Mouse (Mus musculus) gastrocnemius, adult 2 months (tissue): Measurements from ENCODE around the gene Bmp2. TPM values are rescaled to one million over a fixed set of nuclear protein-coding genes. Genes with fewer than 3 reads are reported as not detected.
A peak's percentile ranks its signal among the peaks of the same experiment; 100 is the strongest.

Experiments used
- DNase-seq: peaks from one replicate; pipeline ENCODE4 v3.0.0; 2022
- H3K27ac ChIP-seq: fragments of 200-600 bp; 2 replicates; pipeline ENCODE4 v1.8.1; 2022; ENCODE audit warnings: mild to moderate bottlenecking
- H3K4me3 ChIP-seq: fragments of 200-600 bp; 2 replicates; pipeline ENCODE4 v1.8.1; 2022; ENCODE audit warnings: mild to moderate bottlenecking, moderate library complexity
- CTCF ChIP-seq: fragments of 200-600 bp; IDR thresholded peaks from 2 replicates; pipeline ENCODE4 v1.8.1; 2022; ENCODE audit warnings: antibody characterized with exemption, mild to moderate bottlenecking, moderate library complexity
- intact Hi-C: fragments of 180-260 bp; cut with DNase I; formaldehyde crosslinking; loops from one replicate; pipeline ENCODE4 v1.15.1; 2025
- microRNA-seq: library from miRNA; unstranded; fragments of <30 nt; microRNA quantifications from one replicate; pipeline ENCODE4 v1.2.0, GENCODE M21; 2021
- total RNA-seq, 2 experiments: library from RNA; stranded (reverse); gene quantifications; 2 replicates each; pipeline ENCODE4 v1.2.3; 2021

The Bmp2 gene
- total RNA-seq, 2 experiments from 2014 or later: 1.1 to 2.9 TPM

DNA sequence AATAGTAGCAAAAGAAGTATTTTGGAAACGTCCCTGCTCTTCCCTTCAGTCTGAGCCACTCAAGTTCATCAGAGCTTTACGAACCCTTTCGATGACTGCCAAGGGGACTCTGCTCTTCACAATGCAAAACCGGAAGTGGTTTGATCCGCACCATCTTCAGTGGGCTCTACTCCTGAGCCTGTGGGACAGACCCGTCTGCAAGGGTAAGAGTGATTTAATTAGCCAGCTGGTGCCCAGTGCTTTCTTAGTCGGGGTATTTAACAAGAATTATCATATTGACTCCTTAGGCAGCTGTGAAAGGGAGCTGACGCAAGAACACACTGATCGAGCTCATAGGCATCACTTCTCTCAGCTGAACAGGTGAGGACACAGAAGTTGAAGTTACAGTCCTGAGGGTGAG, 16.5 kb upstream of the Bmp2 start:
- intact Hi-C loops: no loop called here
- no peak for TF ChIP-seq CTCF
- Histone ChIP-seq H3K4me3 (no peak overlapping the region), H3K27ac (no peak overlapping the region)
- DNase-seq: no peak

DNA sequence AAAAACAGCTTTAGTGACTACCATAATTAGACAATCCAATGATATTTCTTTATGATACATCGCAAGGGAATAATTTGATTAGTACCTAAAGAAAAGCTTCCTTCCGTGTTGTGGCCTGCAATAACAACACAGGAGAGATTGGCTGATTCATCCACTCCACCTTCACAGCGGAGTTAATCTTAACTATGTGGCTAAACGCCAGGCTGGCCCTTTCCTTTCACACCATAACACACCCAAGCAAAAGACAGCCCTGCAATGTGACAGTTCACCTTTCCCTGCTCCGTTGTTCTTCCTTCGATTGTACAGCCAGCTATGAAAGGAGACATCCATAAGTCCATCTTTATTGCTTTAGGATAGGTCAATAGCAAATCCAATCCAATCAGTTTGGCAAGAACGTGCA, 15.1 kb upstream of the Bmp2 start:
- no peak for TF ChIP-seq CTCF
- no peak overlapping the region for H3K4me3 ChIP-seq
- intact Hi-C loops: no loop called here
- no peak overlapping the region for H3K27ac ChIP-seq
- DNase-seq: no peak

DNA sequence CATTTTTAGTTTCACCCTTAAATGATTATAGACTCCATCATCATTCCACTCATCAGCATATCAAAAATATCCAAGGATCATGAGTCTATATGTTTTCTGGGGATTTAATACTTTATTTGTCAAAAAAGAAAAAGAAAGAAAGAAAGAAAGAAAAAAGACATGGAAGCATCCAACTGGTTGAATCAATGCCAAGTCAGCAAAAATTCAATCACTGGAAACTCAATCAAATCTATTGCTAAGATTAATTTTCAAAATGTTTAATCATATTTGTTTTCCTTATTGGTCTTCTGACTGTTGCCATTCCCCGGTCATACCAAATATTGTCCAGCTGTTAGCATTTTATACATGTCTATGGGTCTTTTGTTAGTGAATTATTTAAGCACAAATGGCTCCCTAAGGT, 11.3 kb upstream of the Bmp2 start:
- H3K27ac ChIP-seq: no peak overlapping the region
- no peak for TF ChIP-seq CTCF
- no peak for DNase-seq
- no peak overlapping the region for H3K4me3 ChIP-seq
- intact Hi-C loops: loop anchor here (10.0 kb wide), 1 partner anchor 426 kb away; no protein-coding TSS in a partner anchor

DNA sequence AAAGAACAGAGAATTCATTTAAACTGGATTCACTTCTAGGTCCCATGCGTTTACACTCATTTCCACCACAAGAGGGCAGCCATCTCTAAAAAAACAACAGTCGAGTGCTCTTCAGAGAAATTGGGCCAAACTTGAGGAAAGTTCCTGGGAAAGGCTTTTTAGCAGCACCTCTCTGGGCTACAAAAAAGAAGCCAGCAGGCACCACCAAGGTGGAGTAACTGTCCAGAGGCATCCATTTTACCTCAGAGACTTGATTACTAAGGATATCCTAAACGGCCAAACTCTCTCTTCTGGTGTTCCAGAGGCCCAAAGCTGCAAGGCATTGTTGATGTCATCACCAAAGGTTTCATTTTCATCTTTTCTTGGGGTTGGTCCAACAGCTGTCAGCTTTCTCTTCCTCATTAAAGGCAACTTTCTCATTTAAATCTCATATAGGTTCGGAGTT, 1.7 kb upstream of the Bmp2 start:
- H3K4me3 ChIP-seq: peak overlapping the region; percentile 45
- H3K27ac ChIP-seq: peak overlapping the region; percentile 51; the same call in 1 of the 2 replicates
- peak; percentile 73 for TF ChIP-seq CTCF
- peak; percentile 48 for DNase-seq
- intact Hi-C loops: loop anchor here (5.0 to 10.0 kb wide), 3 partner anchors 168 to 575 kb away; no protein-coding TSS in a partner anchor

DNA sequence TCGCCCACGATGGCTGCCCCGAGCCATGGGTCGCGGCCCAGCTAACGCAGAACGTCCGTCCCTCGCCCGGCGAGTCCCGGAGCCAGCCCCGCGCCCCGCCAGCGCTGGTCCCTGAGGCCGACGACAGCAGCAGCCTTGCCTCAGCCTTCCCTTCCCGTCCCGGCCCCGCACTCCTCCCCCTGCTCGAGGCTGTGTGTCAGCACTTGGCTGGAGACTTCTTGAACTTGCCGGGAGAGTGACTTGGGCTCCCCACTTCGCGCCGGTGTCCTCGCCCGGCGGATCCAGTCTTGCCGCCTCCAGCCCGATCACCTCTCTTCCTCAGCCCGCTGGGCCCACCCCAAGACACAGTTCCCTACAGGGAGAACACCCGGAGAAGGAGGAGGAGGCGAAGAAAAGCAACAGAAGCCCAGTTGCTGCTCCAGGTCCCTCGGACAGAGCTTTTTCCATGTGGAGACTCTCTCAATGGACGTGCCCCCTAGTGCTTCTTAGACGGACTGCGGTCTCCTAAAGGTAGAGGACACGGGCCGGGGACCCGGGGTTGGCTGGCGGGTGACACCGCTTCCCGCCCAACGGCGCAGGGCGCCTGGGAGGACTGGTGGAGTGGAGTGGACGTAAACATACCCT, 995 bp downstream of the Bmp2 start:
- Histone ChIP-seq H3K27ac (peak overlapping the region; percentile 86), H3K4me3 (peak overlapping the region; percentile 87)
- TF ChIP-seq CTCF: no peak
- intact Hi-C loops: loop anchor here (5.0 to 10.0 kb wide), 3 partner anchors 171 to 578 kb away; no protein-coding TSS in a partner anchor
- DNase-seq: peak; percentile 74

DNA sequence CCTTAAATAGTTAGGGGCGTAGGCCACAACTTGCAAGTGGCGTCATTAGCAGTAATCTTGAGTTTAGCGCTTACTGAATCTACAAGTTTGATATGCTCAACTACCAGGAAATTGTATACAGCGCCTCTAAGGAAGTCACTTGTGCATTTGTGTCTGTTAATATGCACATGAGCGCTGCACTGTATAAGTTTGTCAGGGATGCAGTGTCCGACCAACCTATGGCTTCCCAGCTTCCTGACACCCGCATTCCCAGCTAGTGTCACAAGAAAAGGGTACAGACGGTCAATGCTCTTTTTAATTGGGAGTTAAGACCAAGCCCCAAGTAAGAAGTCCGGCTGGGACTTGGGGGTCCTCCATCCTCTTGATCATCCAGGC, 1.9 kb downstream of the Bmp2 start:
- Histone ChIP-seq H3K4me3 (peak overlapping the region; percentile 87), H3K27ac (peak overlapping the region; percentile 86; the same call in 1 of the 2 replicates)
- DNase-seq: no peak
- intact Hi-C loops: loop anchor here (5.0 to 10.0 kb wide), 3 partner anchors 172 to 579 kb away; no protein-coding TSS in a partner anchor
- TF ChIP-seq CTCF: no peak

GRCm38 (mm10) chr2:133554286-133555021, 2.5 kb downstream of the Bmp2 start:
- peak overlapping the region; percentile 36 for H3K27ac ChIP-seq
- DNase-seq: peak; percentile 50
- no peak for TF ChIP-seq CTCF
- intact Hi-C loops: loop anchor here (5.0 to 10.0 kb wide), 3 partner anchors 172 to 580 kb away; no protein-coding TSS in a partner anchor
- peak overlapping the region; percentile 87 for H3K4me3 ChIP-seq

DNA sequence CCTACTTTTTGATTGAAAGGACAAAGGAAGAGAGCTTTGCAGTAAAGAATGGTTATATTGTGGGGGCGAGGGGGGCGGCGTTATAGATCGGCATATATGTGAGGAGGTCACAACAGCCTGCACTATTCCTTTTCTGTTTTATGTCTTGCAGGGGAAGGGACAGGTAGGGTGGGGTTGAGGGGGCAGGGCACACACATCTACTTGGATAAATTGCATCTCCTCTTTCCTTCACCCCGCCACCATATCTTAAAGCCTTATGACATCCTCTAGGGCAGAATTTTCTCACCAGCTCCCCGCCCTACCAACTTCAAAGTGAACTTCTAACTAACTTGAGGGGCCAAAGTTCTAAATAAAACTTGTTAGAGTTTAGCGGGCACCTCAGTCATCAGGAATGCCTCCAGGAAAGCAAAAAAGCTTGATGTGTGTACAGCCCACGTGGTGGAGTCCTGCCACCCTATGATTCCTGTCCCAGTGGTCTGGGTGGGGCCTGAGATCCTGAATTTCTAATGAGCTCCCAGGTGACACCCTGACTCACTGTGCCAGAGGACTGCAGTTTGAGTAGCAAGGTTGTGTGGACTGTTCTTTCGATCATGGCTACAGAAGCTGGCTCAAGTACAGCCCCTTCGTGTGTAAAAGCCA, 12.4 kb downstream of the Bmp2 start:
- no peak overlapping the region for H3K27ac ChIP-seq
- intact Hi-C loops: no loop called here
- DNase-seq: no peak
- H3K4me3 ChIP-seq: no peak overlapping the region
- no peak for TF ChIP-seq CTCF

- TF ChIP-seq CTCF: no peak
- no peak for DNase-seq
- Histone ChIP-seq H3K4me3 (no peak overlapping the region), H3K27ac (no peak overlapping the region)
- intact Hi-C loops: no loop called here
These were observed 13.5 kb downstream of the Bmp2 start for GRCm38 (mm10) chr2:133565424-133565823.

DNA sequence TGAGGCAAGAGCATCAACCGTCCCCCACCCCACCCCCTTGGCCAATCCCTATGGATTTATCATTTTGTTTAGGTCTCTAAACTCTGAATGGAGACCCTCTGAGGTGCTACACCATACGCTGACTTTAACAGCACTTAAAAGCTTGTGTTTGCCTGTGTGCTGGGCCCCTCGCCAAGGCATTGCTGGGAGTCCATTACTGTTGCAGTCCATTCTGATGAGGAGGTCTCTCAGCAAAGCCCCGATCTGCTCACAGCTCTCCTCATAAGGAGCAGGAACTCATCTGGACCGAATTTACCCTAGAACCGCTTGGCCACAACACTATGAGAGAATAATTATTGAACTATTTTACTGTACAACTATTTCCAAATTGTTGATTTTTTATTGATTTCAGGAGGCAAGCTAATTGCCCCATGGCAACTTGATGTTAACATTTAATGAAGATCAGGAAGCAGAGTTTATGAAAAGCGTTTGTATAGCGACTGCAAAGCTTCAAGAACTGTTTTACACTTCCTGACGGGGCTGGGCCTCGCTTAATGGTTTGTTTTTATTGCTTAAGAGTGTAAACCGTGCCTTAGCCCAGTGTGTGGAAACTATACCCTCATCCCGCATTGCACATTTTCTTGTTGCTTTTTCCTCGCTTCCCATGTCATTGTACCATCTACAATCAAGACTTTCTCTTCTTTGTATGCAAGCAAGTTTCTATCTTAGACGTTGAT, 14.2 kb downstream of the Bmp2 start:
- no peak overlapping the region for H3K27ac ChIP-seq
- H3K4me3 ChIP-seq: no peak overlapping the region
- intact Hi-C loops: no loop called here
- no peak for DNase-seq
- no peak for TF ChIP-seq CTCF

GRCm38 (mm10) chr2:133591562-133592255, 39.8 kb downstream of the Bmp2 start:
- no peak for DNase-seq
- Histone ChIP-seq H3K4me3 (no peak overlapping the region), H3K27ac (no peak overlapping the region)
- intact Hi-C loops: no loop called here
- no peak for TF ChIP-seq CTCF

Small RNA genes within 50 kb of the gene (microRNA-seq; reads per million reads assigned to microRNA genes)
- not detected for gene Mir3090
